Mouse (Mus musculus) bone marrow, adult 2 months (tissue): ENCODE results near the gene Pla2g16. TPM values are rescaled to one million over a fixed set of nuclear protein-coding genes. Genes with fewer than 3 reads are reported as not detected.

Experiments used
- H3K27ac ChIP-seq: fragments of 200-500 bp; 2 replicates; pipeline ENCODE4 v1.5.1; 2012; ENCODE audit warnings: low read depth, mild to moderate bottlenecking, control low read depth, inconsistent platforms, low read length; ENCODE audit not compliant: control insufficient read depth, poor library complexity, insufficient read depth
- H3K4me1 ChIP-seq: fragments of 200-500 bp; 2 replicates; pipeline ENCODE4 v1.6.1; 2011; ENCODE audit warnings: low read length; ENCODE audit not compliant: control insufficient read depth, insufficient read depth
- H3K4me3 ChIP-seq: fragments of 200-500 bp; replicated peaks from 2 replicates; pipeline ENCODE3; 2011; ENCODE audit warnings: mild to moderate bottlenecking, low read depth, low read length, control low read depth; ENCODE audit not compliant: control insufficient read depth
- CTCF ChIP-seq: fragments of 200-500 bp; IDR thresholded peaks from 2 replicates; pipeline ENCODE4 v1.5.1; 2011; ENCODE audit warnings: low read length, control low read depth; ENCODE audit not compliant: control insufficient read depth, insufficient read depth
- POLR2A ChIP-seq: fragments of 200-500 bp; IDR thresholded peaks from 2 replicates; pipeline ENCODE4 v1.6.1; 2011; ENCODE audit warnings: low read depth, mild to moderate bottlenecking, control low read depth, low read length, borderline replicate concordance; ENCODE audit not compliant: control insufficient read depth
- WGBS: fragments of 180-500 bp; shearing (Covaris S2); methylation state at CpG from one replicate; pipeline ENCODE4 v1.1.7; 2018; 5-methylcytosine and 5-hydroxymethylcytosine counted together
- polyA plus RNA-seq: library from polyadenylated mRNA; stranded (reverse); fragments of >200 nt; gene quantifications from 2 replicates; pipeline ENCODE4 v1.2.4, GENCODE M21; 2011; ENCODE audit warnings: low replicate concordance; ENCODE audit not compliant: missing spikeins, insufficient read depth, insufficient read length

Pla2g16 gene
- polyA plus RNA-seq, 1 experiment = 23.4 TPM

GRCm38 (mm10) chr19:7557844-7558243 lies 585 bp downstream of the Pla2g16 start:
- peaks cover 2% of the 10 kb centered on the region for H3K4me1 ChIP-seq
- 3% methylated on average over 4 of the region's 4 CpGs for WGBS
- peak overlapping the region; percentile 28 for H3K27ac ChIP-seq
- H3K4me3 ChIP-seq = peak overlapping the region; percentile 67
- TF ChIP-seq POLR2A = no peak
- TF ChIP-seq CTCF = no peak

- TF ChIP-seq POLR2A (no peak), CTCF (no peak)
- 22% methylated on average over 4 of the region's 4 CpGs for WGBS
- H3K27ac ChIP-seq = no peak overlapping the region
Observed at GRCm38 (mm10) chr19:7558675-7559074, 1.4 kb downstream of the Pla2g16 start.

GRCm38 (mm10) chr19:7559986-7560385 lies 2.7 kb downstream of the Pla2g16 start:
- TF ChIP-seq CTCF (no peak), POLR2A (no peak)
- H3K4me3 ChIP-seq = no peak overlapping the region
- WGBS = 86% methylated on average over 4 of the region's 4 CpGs
- no peaks in the 10 kb centered on the region for H3K4me1 ChIP-seq
- no peak overlapping the region for H3K27ac ChIP-seq

More at GRCm38 (mm10) chr19:7558675-7559074, 1.4 kb downstream of the Pla2g16 start:
- H3K4me3 ChIP-seq = peak overlapping the region; percentile 67
- H3K4me1 ChIP-seq = peaks cover 2% of the 10 kb centered on the region

GRCm38 (mm10) chr19:7561456-7561855 lies 4.2 kb downstream of the Pla2g16 start:
- no peaks in the 10 kb centered on the region for H3K4me1 ChIP-seq
- WGBS = 62% methylated on average over 3 of the region's 3 CpGs
- TF ChIP-seq POLR2A (no peak), CTCF (no peak)
- H3K4me3 ChIP-seq = no peak overlapping the region
- no peak overlapping the region for H3K27ac ChIP-seq

- no peak for TF ChIP-seq POLR2A
- no peaks in the 10 kb centered on the region for H3K4me1 ChIP-seq
- WGBS = 89% methylated on average over 10 of the region's 10 CpGs
- H3K27ac ChIP-seq = no peak overlapping the region
- no peak overlapping the region for H3K4me3 ChIP-seq
Observed at GRCm38 (mm10) chr19:7562601-7563129, 5.4 kb downstream of the Pla2g16 start.

GRCm38 (mm10) chr19:7563676-7564075 lies 6.4 kb downstream of the Pla2g16 start:
- Histone ChIP-seq H3K4me3 (no peak overlapping the region), H3K4me1 (no peaks in the 10 kb centered on the region), H3K27ac (no peak overlapping the region)
- no peak for TF ChIP-seq CTCF
- no peak for TF ChIP-seq POLR2A
- WGBS = 77% methylated on average over 2 of the region's 2 CpGs

- H3K4me3 ChIP-seq = no peak overlapping the region
- H3K27ac ChIP-seq = no peak overlapping the region
- 80% methylated on average over 1 of the region's 1 CpGs for WGBS
- H3K4me1 ChIP-seq = no peaks in the 10 kb centered on the region
- no peak for TF ChIP-seq CTCF
- TF ChIP-seq POLR2A = no peak
Observed at GRCm38 (mm10) chr19:7564457-7564856, 7.2 kb downstream of the Pla2g16 start.

- TF ChIP-seq CTCF (no peak), POLR2A (no peak)
- Histone ChIP-seq H3K4me1 (no peaks in the 10 kb centered on the region), H3K27ac (no peak overlapping the region), H3K4me3 (no peak overlapping the region)
- WGBS = 87% methylated on average over 3 of the region's 3 CpGs
Observed at GRCm38 (mm10) chr19:7566826-7567225, 9.6 kb downstream of the Pla2g16 start.

- Histone ChIP-seq H3K4me3 (no peak overlapping the region), H3K4me1 (no peaks in the 10 kb centered on the region), H3K27ac (no peak overlapping the region)
- TF ChIP-seq CTCF (no peak), POLR2A (no peak)
- WGBS = 39% methylated on average over 3 of the region's 3 CpGs
Observed at GRCm38 (mm10) chr19:7568364-7568763, 11.1 kb downstream of the Pla2g16 start.

- no peak overlapping the region for H3K27ac ChIP-seq
- no peaks in the 10 kb centered on the region for H3K4me1 ChIP-seq
- WGBS = 46% methylated on average over 5 of the region's 5 CpGs
- H3K4me3 ChIP-seq = no peak overlapping the region
- no peak for TF ChIP-seq POLR2A
- TF ChIP-seq CTCF = no peak
Observed at GRCm38 (mm10) chr19:7569650-7570049, 12.4 kb downstream of the Pla2g16 start.
